Mouse (Mus musculus) E14TG2a.4 (cell line): Measurements from ENCODE around the gene Neo1.

Experiments used
- H3K27me3 ChIP-seq: 2 replicates; pipeline ENCODE4 v1.6.1; 2014; ENCODE audit warnings: low read length, control low read depth; ENCODE audit not compliant: insufficient read depth
- H3K36me3 ChIP-seq: 2 replicates; pipeline ENCODE4 v1.6.1; 2014; ENCODE audit warnings: low read length, control low read depth; ENCODE audit not compliant: insufficient read depth
- H3K4me1 ChIP-seq: replicated peaks from 2 replicates; pipeline ENCODE4 v1.6.1; 2014; ENCODE audit warnings: low read depth, low read length, control low read depth
- H3K4me3 ChIP-seq: replicated peaks from 2 replicates; pipeline ENCODE4 v1.5.1; 2014; ENCODE audit warnings: mild to moderate bottlenecking, low read length
- H3K9me3 ChIP-seq: 2 replicates; pipeline ENCODE4 v1.6.1; 2014; ENCODE audit warnings: low read length, control low read depth
- CTCF ChIP-seq: conservative IDR thresholded peaks from 2 replicates; pipeline ENCODE4 v1.5.1; 2014; ENCODE audit warnings: low read length
- NANOG ChIP-seq: IDR thresholded peaks from 2 replicates; pipeline ENCODE4 v1.6.1; 2014; ENCODE audit warnings: borderline replicate concordance, low read length, mixed read lengths
- POU5F1 ChIP-seq: IDR thresholded peaks from 2 replicates; pipeline ENCODE4 v1.6.1; 2014; ENCODE audit warnings: low read length, borderline replicate concordance

Gene Neo1

DNA sequence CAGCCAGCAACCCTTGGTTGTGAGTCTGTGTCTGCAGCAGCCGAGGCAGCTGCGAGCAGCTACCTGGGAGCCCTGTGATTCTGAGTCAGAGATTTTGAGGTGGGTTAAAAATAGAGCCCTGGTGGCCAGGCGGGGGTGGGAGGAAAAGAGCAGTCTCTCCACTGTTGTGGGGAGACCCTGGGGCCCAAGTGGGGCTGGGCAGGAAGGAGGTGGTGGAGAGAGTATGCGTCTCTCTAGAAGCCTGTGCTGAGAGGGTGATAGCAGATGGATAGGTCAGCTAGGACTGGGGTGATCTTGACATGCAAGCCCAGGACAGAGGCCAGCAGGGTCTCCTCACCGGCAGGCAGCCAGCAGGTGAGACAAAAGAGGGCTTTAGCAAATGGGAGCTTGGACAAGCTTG, 199.1 kb downstream of the Neo1 start:
- Histone ChIP-seq H3K4me3 (no peak overlapping the region), H3K36me3 (no peaks in the 10 kb centered on the region), H3K27me3 (peaks cover 39% of the 10 kb centered on the region), H3K9me3 (no peaks in the 10 kb centered on the region), H3K4me1 (peaks cover 26% of the 10 kb centered on the region)
- TF ChIP-seq CTCF (no peak), POU5F1 (no peak)

GRCm38 (mm10) chr9:58832939-58833338, 203.3 kb downstream of the Neo1 start:
- Histone ChIP-seq H3K27me3 (peaks cover 48% of the 10 kb centered on the region), H3K36me3 (no peaks in the 10 kb centered on the region), H3K9me3 (no peaks in the 10 kb centered on the region), H3K4me1 (peaks cover 24% of the 10 kb centered on the region), H3K4me3 (no peak overlapping the region)
- TF ChIP-seq POU5F1 (no peak), NANOG (no peak), CTCF (no peak)

GRCm38 (mm10) chr9:58829627-58830026, 206.6 kb downstream of the Neo1 start:
- Histone ChIP-seq H3K4me1 (peaks cover 8% of the 10 kb centered on the region), H3K4me3 (no peak overlapping the region), H3K9me3 (no peaks in the 10 kb centered on the region), H3K27me3 (peaks cover 74% of the 10 kb centered on the region), H3K36me3 (no peaks in the 10 kb centered on the region)
- TF ChIP-seq NANOG: no peak
- TF ChIP-seq POU5F1: no peak
- TF ChIP-seq CTCF: no peak
